Comparison of ENCODE assay signal across 9 mouse cellular contexts in genomic region chr9:7765236-7765635, GRCm38 (mm10). TPM values are rescaled to one million over a fixed set of nuclear protein-coding genes. Genes with fewer than 3 reads are reported as not detected.
DNase-seq lines count a peak whose midpoint lies in the region; ATAC-seq and TF ChIP-seq lines count a peak whose summit lies in the region.
"Had no signal": no experiment of that assay in that cellular context is flagged by ENCODE, and none has a peak within 500 bp of the region (broad histone marks: within the 10 kb centered on the region; RNA-seq: fewer than 3 reads in every experiment).

No protein-coding gene starts in this region.

- H3K27me3 ChIP-seq in heart, postnatal 0 days (ENCODE audit: control insufficient read depth, insufficient read depth, low read length): no peaks in the 10 kb centered on the region
- peaks cover 9% of the 10 kb centered on the region for H3K27me3 ChIP-seq in hindbrain, embryonic 15.5 days
- peaks cover 7% of the 10 kb centered on the region; the same call in 1 of the 2 replicates for H3K27me3 ChIP-seq in midbrain, embryonic 14.5 days (ENCODE audit: control insufficient read depth, insufficient read depth, low read length)
- H3K27me3 ChIP-seq: Patski had no signal

- H3K4me1 ChIP-seq in heart, postnatal 0 days (ENCODE audit: control insufficient read depth, insufficient read depth): peaks cover 48% of the 10 kb centered on the region
- H3K4me1 ChIP-seq in brown adipose tissue, adult 24 weeks (ENCODE audit: control insufficient read depth, insufficient read depth, insufficient read length, low read length): peaks cover 11% of the 10 kb centered on the region; the same call in 1 of the 2 replicates
- H3K4me1 ChIP-seq in hindbrain, embryonic 15.5 days (replicated peaks): peaks cover 20% of the 10 kb centered on the region
- peaks cover 18% of the 10 kb centered on the region for H3K4me1 ChIP-seq in midbrain, embryonic 14.5 days (ENCODE audit: control insufficient read depth, insufficient read depth, low read length)

- 32% methylated on average over 3 of the region's 3 CpGs for WGBS in heart, postnatal 0 days
- 68% methylated on average over 3 of the region's 3 CpGs for WGBS in hindbrain, embryonic 15.5 days
- 65% methylated on average over 3 of the region's 3 CpGs for WGBS in midbrain, embryonic 14.5 days

- H3K27ac ChIP-seq in heart, postnatal 0 days (ENCODE audit: low read depth): 0 out of 2 replicates have a peak overlapping the region, but pooled peaks have one; percentile 96
- H3K27ac ChIP-seq in brown adipose tissue, adult 24 weeks (replicated peaks; ENCODE audit: low read depth, low read length): peak overlapping the region; percentile 91; the same call in 1 of the 2 replicates
- H3K27ac ChIP-seq in hindbrain, embryonic 15.5 days (replicated peaks): no peak overlapping the region
- no peak overlapping the region for H3K27ac ChIP-seq in midbrain, embryonic 14.5 days (replicated peaks; ENCODE audit: low read depth, low read length)

- H3K36me3 ChIP-seq in heart, postnatal 0 days (replicated peaks; ENCODE audit: control insufficient read depth, insufficient read depth, low read length): peaks cover 13% of the 10 kb centered on the region
- no peaks in the 10 kb centered on the region for H3K36me3 ChIP-seq in hindbrain, embryonic 15.5 days
- H3K36me3 ChIP-seq in midbrain, embryonic 14.5 days (ENCODE audit: control insufficient read depth, insufficient read depth, low read length): no peaks in the 10 kb centered on the region; the same call in 1 of the 2 replicates

- H3K4me3 ChIP-seq in heart, postnatal 0 days (ENCODE audit: low read depth, low read length): peak overlapping the region; percentile 85
- H3K4me3 ChIP-seq in brown adipose tissue, adult 24 weeks (ENCODE audit: insufficient read depth, low read depth, low read length): peak overlapping the region; percentile 80; the same call in 1 of the 2 replicates
- peak overlapping the region; percentile 71 for H3K4me3 ChIP-seq in hindbrain, embryonic 15.5 days
- H3K4me3 ChIP-seq in midbrain, embryonic 14.5 days (replicated peaks; ENCODE audit: low read depth, low read length): peak overlapping the region; percentile 69

- H3K4me2 ChIP-seq in heart, postnatal 0 days (ENCODE audit: low read depth, low read length): peak overlapping the region; percentile 91
- peak overlapping the region; percentile 80 for H3K4me2 ChIP-seq in hindbrain, embryonic 15.5 days
- peak overlapping the region; percentile 83 for H3K4me2 ChIP-seq in midbrain, embryonic 14.5 days (ENCODE audit: low read length)

- no peaks in the 10 kb centered on the region for H3K9me3 ChIP-seq in heart, postnatal 0 days (replicated peaks; ENCODE audit: control insufficient read depth, low read length)
- no peaks in the 10 kb centered on the region for H3K9me3 ChIP-seq in hindbrain, embryonic 15.5 days
- H3K9me3 ChIP-seq in midbrain, embryonic 14.5 days (ENCODE audit: control insufficient read depth, low read length): no peaks in the 10 kb centered on the region

- no peak for DNase-seq in heart, postnatal 0 days (ENCODE audit: low spot score)
- no peak for DNase-seq in heart, adult 11 months
- DNase-seq in midbrain, embryonic 14.5 days: no peak
- no peak for DNase-seq in right cerebral cortex, postnatal 4 days
- DNase-seq in gastrocnemius, adult 8-10 months (ENCODE audit: low spot score in 2 of 2): no peak
- no peak for DNase-seq in layer of hippocampus, postnatal 36 days

- H3K9ac ChIP-seq in heart, postnatal 0 days (replicated peaks; ENCODE audit: low read depth, low read length): no peak overlapping the region; the same call in 1 of the 2 replicates
- H3K9ac ChIP-seq in hindbrain, embryonic 15.5 days: no peak overlapping the region
- no peak overlapping the region for H3K9ac ChIP-seq in midbrain, embryonic 14.5 days (replicated peaks; ENCODE audit: low read length)

- no peak for TF ChIP-seq EP300 in heart, postnatal 0 days (IDR thresholded peaks at IDR 0.05; ENCODE audit: low read depth)

- TF ChIP-seq CTCF in heart, postnatal 0 days (IDR thresholded peaks at IDR 0.05; ENCODE audit: low read depth): no peak

- ATAC-seq in heart, postnatal 0 days (ENCODE audit: insufficient read depth, low read depth): no peak
- no peak for ATAC-seq in hindbrain, embryonic 15.5 days (ENCODE audit: low FRiP score, low read depth)
- ATAC-seq in midbrain, embryonic 14.5 days (ENCODE audit: low FRiP score, low TSS enrichment): no peak

RNA-seq across cellular contexts. Expression of gene Tmem123, which starts 1.4 kb away (rescaled TPM):
- total RNA-seq in heart, postnatal 0 days (2014; rRNA removed; ENCODE audit: low replicate concordance): 81.0 and 81.9 TPM in 2 replicates
- 60.2 and 62.4 TPM in 2 replicates for polyA plus RNA-seq in heart, postnatal 0 days (2015; fragmentation: Nextera tagmentation; extraction: Ambion mirVana)
- polyA plus RNA-seq in brown adipose tissue, adult 24 weeks (2012; ENCODE audit: insufficient read depth, insufficient read length, missing spikeins): 48.1 and 61.0 TPM in 2 replicates
- polyA plus RNA-seq in hindbrain, embryonic 15.5 days (2015; fragmentation: Nextera tagmentation; extraction: Ambion mirVana): 22.7 and 23.7 TPM in 2 replicates
- polyA plus RNA-seq in midbrain, embryonic 14.5 days (2014; fragmentation: Nextera tagmentation; extraction: Ambion mirVana): 16.1 and 32.0 TPM in 2 replicates
- 10 to 100 TPM; 20.5 to 29.5 (median 25.4) TPM for total RNA-seq in gastrocnemius, adult 8-10 months (2022)
- total RNA-seq in layer of hippocampus, postnatal 36 days (2021): 10 to 100 TPM; 11.7 to 13.8 TPM

Comparison
In these comparisons a context has a peak if more than half of its experiments do, and no peak if none do; other contexts are left out.
1. H3K27ac ChIP-seq: peak in heart, postnatal 0 days (single experiment) and brown adipose tissue, adult 24 weeks (single experiment); none in hindbrain, embryonic 15.5 days (single experiment) and midbrain, embryonic 14.5 days (single experiment).
2. Peak in every context shown above with its lines, with median percentiles within 50 percentile points of each other: H3K4me2 ChIP-seq and H3K4me3 ChIP-seq.